Mouse (Mus musculus) hindbrain, embryonic 13.5 days (tissue): Measurements from ENCODE around the gene Prickle2. TPM values are rescaled to one million over a fixed set of nuclear protein-coding genes. Genes with fewer than 3 reads are reported as not detected.

ENCODE experiments used
- ATAC-seq: fragments of 200-750 bp; cut with Nextera tagmentation; 2 replicates; pipeline ENCODE4 v1.8.0; 2017; ENCODE audit warnings: moderate TSS enrichment; ENCODE audit not compliant: low FRiP score
- H3K27ac ChIP-seq: fragments of 300-500 bp; sonication (generic); 2 replicates; pipeline ENCODE4 v1.5.1; 2015; ENCODE audit warnings: inconsistent platforms, mild to moderate bottlenecking, moderate library complexity
- H3K27me3 ChIP-seq: fragments of 300-500 bp; sonication (generic); 2 replicates; pipeline ENCODE4 v1.6.1; 2015; ENCODE audit warnings: mild to moderate bottlenecking, inconsistent platforms
- H3K36me3 ChIP-seq: fragments of 300-500 bp; sonication (generic); 2 replicates; pipeline ENCODE4 v1.6.1; 2015; ENCODE audit warnings: mild to moderate bottlenecking, inconsistent platforms
- H3K4me1 ChIP-seq: fragments of 300-500 bp; sonication (generic); replicated peaks from 2 replicates; pipeline ENCODE4 v1.6.1; 2015; ENCODE audit warnings: inconsistent platforms
- H3K4me2 ChIP-seq: fragments of 300-500 bp; sonication (generic); 2 replicates; pipeline ENCODE4 v1.6.1; 2015; ENCODE audit warnings: inconsistent platforms, mild to moderate bottlenecking, moderate library complexity
- H3K4me3 ChIP-seq: fragments of 300-500 bp; sonication (generic); 2 replicates; pipeline ENCODE4 v1.5.1; 2015; ENCODE audit warnings: mild to moderate bottlenecking, inconsistent platforms
- H3K9ac ChIP-seq: fragments of 300-500 bp; sonication (generic); 2 replicates; pipeline ENCODE4 v1.6.1; 2015; ENCODE audit warnings: mild to moderate bottlenecking, inconsistent platforms
- H3K9me3 ChIP-seq: fragments of 300-500 bp; sonication (generic); 2 replicates; pipeline ENCODE4 v1.6.1; 2016; ENCODE audit warnings: inconsistent platforms
- WGBS: fragments of 180-500 bp; shearing (Covaris S2); methylation state at CpG from one replicate; pipeline ENCODE4 v1.1.7; 2015; 5-methylcytosine and 5-hydroxymethylcytosine counted together
- polyA plus RNA-seq: library from polyadenylated mRNA; unstranded; fragments of >200 nt; fragmentation: Nextera tagmentation; extraction: Ambion mirVana; gene quantifications from 2 replicates; pipeline ENCODE4 v1.2.1, GENCODE M21; 2015

The Prickle2 gene
- polyA plus RNA-seq, 1 experiment from 2014 or later = 14.3 TPM

DNA sequence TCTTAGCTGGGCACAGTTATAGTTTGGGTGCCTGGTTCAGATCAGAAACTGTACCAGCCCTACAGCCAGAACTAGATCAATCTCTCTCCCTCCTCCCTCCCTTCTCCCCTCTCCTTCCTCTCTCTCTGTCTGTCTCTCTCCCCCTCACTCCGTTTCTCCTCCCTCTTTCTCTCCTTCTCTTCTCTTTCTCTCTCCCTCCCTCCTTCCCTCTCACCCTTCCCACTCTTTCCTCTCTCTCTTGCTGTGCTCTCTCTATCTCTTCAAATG, 224.3 kb downstream of the Prickle2 start:
- Histone ChIP-seq H3K4me2 (peak overlapping the region; percentile 65), H3K9me3 (no peaks in the 10 kb centered on the region), H3K9ac (peak overlapping the region; percentile 69), H3K36me3 (no peaks in the 10 kb centered on the region), H3K27ac (peak overlapping the region; percentile 93), H3K27me3 (no peaks in the 10 kb centered on the region), H3K4me1 (peaks cover 57% of the 10 kb centered on the region), H3K4me3 (peak overlapping the region; percentile 47)
- peak; percentile 15; the same call in 1 of the 2 replicates for ATAC-seq
- WGBS = 12% methylated on average over 1 of the region's 1 CpGs

DNA sequence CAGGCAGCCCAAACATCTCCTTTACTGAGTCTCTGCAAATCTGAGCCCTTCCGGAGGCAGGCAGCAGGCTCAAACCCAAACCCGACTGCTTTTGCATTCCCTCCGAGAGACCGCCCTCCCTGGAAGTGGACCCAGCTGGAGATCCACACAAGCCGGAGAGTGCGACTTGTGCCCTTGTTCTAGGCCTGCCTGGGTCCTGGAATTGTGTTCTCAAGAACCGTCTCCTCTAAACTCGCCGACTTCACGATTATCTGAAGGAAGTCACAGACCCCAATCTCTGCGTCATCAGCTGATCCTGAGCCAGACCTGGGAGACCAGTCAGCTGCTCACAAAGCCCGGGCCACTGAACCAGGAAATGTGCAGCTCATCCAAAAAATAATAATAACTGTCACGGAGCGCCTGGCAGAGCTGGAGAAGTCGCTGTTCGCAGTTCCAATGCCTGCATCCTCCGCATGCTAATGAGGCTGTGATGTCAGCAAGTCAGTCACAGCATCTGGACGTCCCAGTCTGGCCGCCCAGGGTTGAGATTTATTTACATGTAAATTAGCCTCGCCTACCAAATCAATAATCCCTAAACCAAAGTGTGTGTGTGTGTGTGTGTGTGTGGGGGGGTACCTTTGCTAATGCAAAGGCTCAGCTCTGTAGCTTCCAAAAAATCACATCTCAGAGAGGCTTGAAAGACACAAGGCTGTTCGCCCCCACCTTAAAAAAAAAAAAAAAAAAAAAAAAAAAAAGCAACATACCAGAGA, 224.8 kb downstream of the Prickle2 start:
- Histone ChIP-seq H3K9me3 (no peaks in the 10 kb centered on the region), H3K4me2 (peak overlapping the region; percentile 65), H3K36me3 (no peaks in the 10 kb centered on the region), H3K9ac (peak overlapping the region; percentile 69), H3K27ac (peak overlapping the region; percentile 93), H3K4me1 (peaks cover 57% of the 10 kb centered on the region), H3K4me3 (peak overlapping the region; percentile 47), H3K27me3 (no peaks in the 10 kb centered on the region)
- WGBS = under 1% methylated on average over 20 of the region's 21 CpGs
- peak; percentile 88 for ATAC-seq

DNA sequence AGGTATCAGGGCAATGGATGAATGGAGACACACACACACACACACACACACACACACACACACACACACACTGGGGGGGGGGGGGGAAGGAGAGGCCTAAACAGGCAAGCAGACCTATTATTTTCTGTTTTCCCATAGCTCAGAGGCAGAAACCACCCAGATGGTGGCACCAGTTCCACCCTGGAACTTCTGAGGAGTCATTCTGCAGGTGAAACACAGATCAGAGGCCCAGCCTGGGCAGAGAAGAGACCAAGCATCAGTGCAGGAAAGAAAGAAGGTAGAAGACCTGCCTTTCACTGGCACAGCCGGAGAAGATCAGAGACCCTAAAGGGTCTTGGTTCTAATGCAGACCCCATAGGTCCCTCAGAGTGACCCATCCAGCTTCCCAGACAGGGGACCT, 227.3 kb downstream of the Prickle2 start:
- H3K4me3 ChIP-seq = peak overlapping the region; percentile 47
- no peaks in the 10 kb centered on the region for H3K36me3 ChIP-seq
- WGBS = 92% methylated on average over 1 of the region's 1 CpGs
- ATAC-seq = no peak
- no peaks in the 10 kb centered on the region for H3K27me3 ChIP-seq
- H3K4me2 ChIP-seq = peak overlapping the region; percentile 65
- H3K27ac ChIP-seq = peak overlapping the region; percentile 10; the same call in 1 of the 2 replicates
- H3K9ac ChIP-seq = peak overlapping the region; percentile 69
- H3K9me3 ChIP-seq = no peaks in the 10 kb centered on the region
- peaks cover 57% of the 10 kb centered on the region for H3K4me1 ChIP-seq

DNA sequence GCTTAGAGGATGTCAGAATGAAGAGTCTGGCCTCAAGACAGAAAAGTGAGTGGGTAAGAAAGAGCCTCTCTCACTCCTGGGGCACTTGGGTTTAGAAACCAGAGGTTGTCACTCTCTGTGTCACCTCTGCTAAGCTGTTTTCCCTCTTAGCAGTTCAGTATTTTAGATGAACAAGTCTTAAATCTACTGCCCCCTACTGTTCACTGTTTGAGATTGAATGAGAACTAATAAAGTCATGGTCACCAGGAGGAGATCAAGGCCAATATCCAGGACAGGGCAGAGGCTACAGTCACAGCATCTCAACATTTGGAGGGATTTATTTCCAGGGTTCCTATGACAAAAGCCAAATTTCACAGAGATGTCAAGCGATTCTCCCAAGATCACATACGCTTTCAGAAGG, 228.3 kb downstream of the Prickle2 start:
- 0 out of 2 replicates have a peak overlapping the region, but pooled peaks have one; percentile 13 for H3K27ac ChIP-seq
- H3K9me3 ChIP-seq = no peaks in the 10 kb centered on the region
- no peaks in the 10 kb centered on the region for H3K36me3 ChIP-seq
- peaks cover 62% of the 10 kb centered on the region for H3K4me1 ChIP-seq
- 90% methylated on average over 2 of the region's 2 CpGs for WGBS
- no peak for ATAC-seq
- H3K27me3 ChIP-seq = no peaks in the 10 kb centered on the region
- peak overlapping the region; percentile 65; the same call in 1 of the 2 replicates for H3K4me2 ChIP-seq
- H3K4me3 ChIP-seq = no peak overlapping the region
- H3K9ac ChIP-seq = no peak overlapping the region

DNA sequence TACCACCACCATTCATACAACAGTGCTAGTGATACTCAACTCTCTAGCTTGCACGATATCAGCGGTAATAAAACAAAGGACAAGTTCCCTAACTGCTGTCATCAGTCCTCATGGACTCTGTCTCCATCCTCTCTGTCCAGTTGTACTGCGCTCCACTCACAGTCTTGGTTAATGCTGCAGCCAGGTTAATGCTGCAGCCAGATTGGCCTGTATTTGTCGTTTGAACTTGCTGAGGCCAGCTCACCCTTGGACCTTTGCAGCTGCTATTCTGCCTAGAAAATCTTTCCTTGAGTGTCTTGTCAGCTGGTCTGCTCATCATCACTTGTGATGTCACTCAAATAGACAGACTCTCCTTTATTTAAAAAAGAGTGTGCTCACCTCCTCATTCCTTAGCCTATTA, 236.5 kb downstream of the Prickle2 start:
- no peak overlapping the region for H3K27ac ChIP-seq
- 83% methylated on average over 4 of the region's 4 CpGs for WGBS
- peaks cover 55% of the 10 kb centered on the region for H3K4me1 ChIP-seq
- no peak overlapping the region for H3K4me3 ChIP-seq
- no peak overlapping the region for H3K4me2 ChIP-seq
- no peaks in the 10 kb centered on the region for H3K27me3 ChIP-seq
- no peak for ATAC-seq
- no peaks in the 10 kb centered on the region for H3K9me3 ChIP-seq
- H3K36me3 ChIP-seq = no peaks in the 10 kb centered on the region
- H3K9ac ChIP-seq = no peak overlapping the region

DNA sequence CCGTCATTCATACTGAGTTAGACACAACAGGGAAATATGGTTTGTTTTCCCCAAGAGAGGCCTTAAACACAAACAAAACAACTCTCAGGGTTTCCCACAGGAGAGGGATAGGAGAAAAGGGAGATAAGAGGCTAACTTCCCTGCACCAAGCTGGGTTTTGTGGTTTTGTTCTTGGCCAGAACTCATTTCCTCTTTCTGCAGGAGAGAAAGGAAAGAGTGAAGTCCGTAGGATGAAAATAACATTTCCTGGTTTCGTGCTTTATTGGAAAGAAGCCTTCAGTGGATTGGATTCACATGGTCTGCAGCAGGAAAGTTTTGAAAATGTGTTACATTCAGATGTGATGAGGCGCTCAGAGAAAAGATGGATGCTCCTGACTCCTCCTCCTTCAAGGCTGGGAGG, 237.1 kb downstream of the Prickle2 start:
- WGBS = 84% methylated on average over 4 of the region's 4 CpGs
- no peaks in the 10 kb centered on the region for H3K27me3 ChIP-seq
- H3K9ac ChIP-seq = no peak overlapping the region
- H3K4me2 ChIP-seq = no peak overlapping the region
- ATAC-seq = no peak
- H3K36me3 ChIP-seq = no peaks in the 10 kb centered on the region
- H3K27ac ChIP-seq = peak overlapping the region; percentile 62; the same call in 1 of the 2 replicates
- H3K9me3 ChIP-seq = no peaks in the 10 kb centered on the region
- no peak overlapping the region for H3K4me3 ChIP-seq
- peaks cover 61% of the 10 kb centered on the region for H3K4me1 ChIP-seq

DNA sequence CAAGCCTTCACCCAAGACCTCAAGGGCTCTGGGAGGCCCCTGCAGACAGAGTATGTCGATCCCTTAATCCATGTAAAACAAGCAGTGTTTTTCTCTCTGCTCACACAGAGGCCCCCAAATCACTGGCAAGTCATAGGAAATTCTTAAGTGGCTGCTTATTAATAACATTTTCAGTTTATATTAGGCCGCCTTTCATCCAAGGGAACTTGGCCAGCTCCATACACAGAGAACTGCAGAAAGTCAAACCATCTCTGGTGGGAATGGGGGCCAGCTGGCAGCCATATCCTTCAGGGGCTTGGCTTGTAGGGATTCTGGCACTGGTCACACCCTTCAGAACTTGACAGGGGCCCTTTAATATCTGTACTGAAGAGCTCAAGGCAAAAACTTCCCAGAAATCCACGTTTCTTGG, 237.6 kb downstream of the Prickle2 start:
- Histone ChIP-seq H3K4me1 (peaks cover 63% of the 10 kb centered on the region), H3K27ac (peak overlapping the region; percentile 62), H3K27me3 (no peaks in the 10 kb centered on the region), H3K4me2 (no peak overlapping the region), H3K36me3 (no peaks in the 10 kb centered on the region), H3K9ac (no peak overlapping the region), H3K9me3 (no peaks in the 10 kb centered on the region), H3K4me3 (no peak overlapping the region)
- 73% methylated on average over 3 of the region's 3 CpGs for WGBS
- ATAC-seq = no peak

DNA sequence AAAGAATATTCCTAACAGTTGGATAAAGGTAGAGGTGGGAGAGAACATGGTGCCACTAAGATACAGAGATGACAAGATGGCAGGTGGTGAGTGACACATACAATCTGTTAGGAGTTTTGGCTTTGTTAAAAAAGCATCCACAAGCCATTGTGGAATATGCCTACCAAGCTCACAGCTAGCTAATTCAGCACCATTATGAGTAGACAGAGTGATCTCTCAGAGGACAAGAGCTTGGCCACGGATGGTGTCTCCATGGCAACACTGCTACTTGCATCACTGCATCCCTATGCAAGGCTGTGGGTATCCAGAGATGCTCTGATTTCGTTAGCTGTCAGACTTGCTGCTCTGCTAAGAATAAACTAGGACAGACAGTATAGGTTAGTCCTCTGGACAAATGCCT, 238.6 kb downstream of the Prickle2 start:
- Histone ChIP-seq H3K27ac (peak overlapping the region; percentile 65), H3K4me1 (peaks cover 56% of the 10 kb centered on the region), H3K27me3 (no peaks in the 10 kb centered on the region), H3K36me3 (no peaks in the 10 kb centered on the region), H3K4me2 (no peak overlapping the region), H3K4me3 (no peak overlapping the region), H3K9ac (no peak overlapping the region), H3K9me3 (no peaks in the 10 kb centered on the region)
- 26% methylated on average over 2 of the region's 2 CpGs for WGBS
- ATAC-seq = peak; percentile 84

DNA sequence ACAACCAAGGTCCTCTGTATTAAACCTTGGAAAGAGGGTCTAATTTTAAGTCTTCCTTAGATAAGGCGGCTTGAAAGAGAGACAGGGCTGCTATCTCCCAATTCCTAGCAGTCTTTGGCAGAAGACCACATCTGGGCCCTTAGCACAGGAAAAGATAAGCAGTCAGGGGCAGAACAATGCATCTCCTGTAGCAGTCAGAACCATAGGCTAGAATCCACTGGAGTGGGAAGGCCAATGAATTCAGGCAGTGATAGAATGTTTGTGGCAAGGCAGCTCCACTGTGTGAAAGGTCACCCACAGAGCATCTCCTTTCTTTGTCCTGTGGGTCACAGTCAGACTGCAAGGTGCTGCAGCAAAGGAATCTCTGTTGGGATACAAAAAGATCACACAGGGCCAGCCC, 240.3 kb downstream of the Prickle2 start:
- Histone ChIP-seq H3K4me1 (peaks cover 71% of the 10 kb centered on the region), H3K27ac (peak overlapping the region; percentile 58), H3K9ac (no peak overlapping the region), H3K36me3 (no peaks in the 10 kb centered on the region), H3K4me2 (no peak overlapping the region), H3K4me3 (no peak overlapping the region), H3K9me3 (no peaks in the 10 kb centered on the region), H3K27me3 (no peaks in the 10 kb centered on the region)
- no peak for ATAC-seq
- WGBS = 74% methylated on average over 1 of the region's 1 CpGs

DNA sequence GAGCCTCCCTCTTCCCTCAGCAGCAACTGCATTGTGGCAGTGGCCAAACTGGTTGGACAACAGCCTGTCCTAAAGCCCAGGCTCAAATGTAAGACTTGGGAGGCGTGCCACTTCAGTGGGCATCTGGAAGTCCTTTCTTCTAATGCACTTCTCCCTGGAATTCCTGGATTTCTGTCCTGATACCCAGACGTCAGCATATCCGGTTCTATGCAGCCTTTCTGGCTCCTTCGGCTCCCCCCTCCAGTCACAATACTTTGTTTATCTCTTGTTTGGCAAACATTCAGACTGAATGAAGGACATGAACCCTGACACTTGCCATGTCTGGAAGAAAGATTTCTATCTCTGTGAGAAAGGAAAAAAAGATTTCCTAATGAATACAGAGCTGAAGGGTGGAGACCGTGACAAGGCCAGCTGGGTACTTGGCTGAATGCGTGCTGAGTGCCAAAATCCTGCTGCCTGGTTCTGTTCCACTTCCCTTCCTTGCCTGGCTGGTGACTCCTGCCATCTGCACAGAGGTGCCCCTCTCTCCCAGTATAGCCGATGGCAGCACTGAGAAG, 241.1 kb downstream of the Prickle2 start:
- no peaks in the 10 kb centered on the region for H3K36me3 ChIP-seq
- H3K9ac ChIP-seq = no peak overlapping the region
- peak overlapping the region; percentile 73 for H3K27ac ChIP-seq
- WGBS = 49% methylated on average over 7 of the region's 7 CpGs
- H3K4me1 ChIP-seq = peaks cover 75% of the 10 kb centered on the region
- ATAC-seq = peak; percentile 55
- H3K4me3 ChIP-seq = no peak overlapping the region
- no peaks in the 10 kb centered on the region for H3K27me3 ChIP-seq
- H3K9me3 ChIP-seq = no peaks in the 10 kb centered on the region
- no peak overlapping the region for H3K4me2 ChIP-seq

DNA sequence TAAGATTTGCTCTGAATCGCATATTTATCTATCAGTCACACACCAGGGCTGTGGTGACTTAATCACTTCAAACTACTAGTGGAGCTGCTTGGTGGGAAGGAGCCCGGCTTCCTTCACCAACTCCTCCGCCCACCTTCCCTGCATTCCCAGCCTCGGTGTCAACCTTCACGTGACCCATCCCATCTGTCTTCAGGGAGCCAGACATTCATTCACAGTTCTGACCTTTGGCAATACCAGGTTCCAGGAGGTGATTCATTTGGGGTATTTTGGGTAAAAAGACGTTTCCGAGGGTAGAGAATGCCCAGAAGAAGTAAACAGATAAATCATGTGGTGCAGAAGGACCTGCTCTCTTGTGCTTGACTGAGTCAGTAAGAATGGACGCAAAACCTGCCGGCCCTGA, 242.2 kb downstream of the Prickle2 start:
- Histone ChIP-seq H3K9me3 (no peaks in the 10 kb centered on the region), H3K4me3 (no peak overlapping the region), H3K36me3 (no peaks in the 10 kb centered on the region), H3K4me1 (peaks cover 71% of the 10 kb centered on the region), H3K27me3 (no peaks in the 10 kb centered on the region), H3K4me2 (no peak overlapping the region), H3K9ac (no peak overlapping the region), H3K27ac (0 out of 2 replicates have a peak overlapping the region, but pooled peaks have one; percentile 73)
- no peak for ATAC-seq
- 57% methylated on average over 9 of the region's 9 CpGs for WGBS

DNA sequence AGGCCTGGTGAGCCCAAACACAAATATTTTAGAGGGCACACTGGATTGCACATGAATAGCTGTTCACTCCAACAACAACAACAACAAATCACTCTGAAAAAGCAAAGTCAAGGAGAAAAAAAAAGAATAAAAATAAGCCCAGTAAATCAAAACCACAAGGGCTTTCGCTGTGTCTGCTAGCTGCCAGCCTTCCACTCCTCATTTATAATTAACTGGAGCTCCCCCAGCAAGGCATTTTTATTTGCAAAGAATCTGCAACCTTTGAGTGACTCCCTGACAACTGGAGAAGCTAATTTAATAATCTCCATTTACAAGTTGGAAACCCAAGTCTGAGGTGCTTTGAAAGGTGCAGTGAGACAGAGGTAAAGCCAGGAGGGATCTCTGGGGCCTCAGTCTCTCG, 245.2 kb downstream of the Prickle2 start:
- ATAC-seq = no peak
- Histone ChIP-seq H3K36me3 (no peaks in the 10 kb centered on the region), H3K9ac (no peak overlapping the region), H3K4me2 (no peak overlapping the region), H3K27ac (peak overlapping the region; percentile 73), H3K4me1 (peaks cover 61% of the 10 kb centered on the region), H3K27me3 (no peaks in the 10 kb centered on the region), H3K4me3 (no peak overlapping the region), H3K9me3 (no peaks in the 10 kb centered on the region)
- 52% methylated on average over 2 of the region's 2 CpGs for WGBS

DNA sequence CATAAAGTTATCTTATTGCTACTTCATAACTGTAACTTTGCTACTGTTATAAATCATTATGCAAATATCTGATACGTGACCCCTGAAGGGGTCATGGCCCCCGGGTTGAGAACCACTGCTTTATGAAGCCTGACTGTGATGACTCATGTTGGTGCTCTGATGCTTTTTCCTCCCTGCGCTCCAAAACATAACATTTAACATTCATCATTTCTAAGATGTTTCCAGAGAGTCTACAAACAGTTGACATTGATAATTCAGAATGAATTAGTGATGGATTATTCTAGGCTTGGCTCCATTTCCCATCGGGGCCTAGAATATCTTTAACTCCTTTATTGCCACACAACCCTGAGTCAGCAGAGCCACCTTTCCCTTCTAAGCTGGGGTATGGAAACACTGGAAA, 247.9 kb downstream of the Prickle2 start:
- no peak overlapping the region for H3K4me2 ChIP-seq
- ATAC-seq = no peak
- peak overlapping the region; percentile 0; the same call in 1 of the 2 replicates for H3K27ac ChIP-seq
- peaks cover 42% of the 10 kb centered on the region for H3K4me1 ChIP-seq
- H3K9me3 ChIP-seq = no peaks in the 10 kb centered on the region
- H3K9ac ChIP-seq = no peak overlapping the region
- H3K36me3 ChIP-seq = no peaks in the 10 kb centered on the region
- no peak overlapping the region for H3K4me3 ChIP-seq
- 78% methylated on average over 4 of the region's 4 CpGs for WGBS
- no peaks in the 10 kb centered on the region for H3K27me3 ChIP-seq
